Mouse (Mus musculus): ENCODE measurements around the gene Satb2.

The Satb2 gene

GRCm38 (mm10) chr1:56978151-56978700, at the start of gene Satb2:
Satb2 (minus strand) TSS chr1:56978650.
- in situ Hi-C loops (cut with MboI, MseI): no loop called here

GRCm38 (mm10) chr1:57018941-57019340, 40.5 kb upstream of the Satb2 start:
- in situ Hi-C loops (cut with MboI, MseI): no loop called here

- in situ Hi-C loops (cut with MboI, MseI): no loop called here
Measured at GRCm38 (mm10) chr1:57013856-57014255, 35.4 kb upstream of the Satb2 start.

- in situ Hi-C loops (cut with MboI, MseI): no loop called here
Measured at GRCm38 (mm10) chr1:57009171-57009570, 30.7 kb upstream of the Satb2 start.

GRCm38 (mm10) chr1:56995041-56995440, 16.6 kb upstream of the Satb2 start:
- in situ Hi-C loops (cut with MboI, MseI): no loop called here

GRCm38 (mm10) chr1:56992310-56992709, 13.9 kb upstream of the Satb2 start:
- in situ Hi-C loops (cut with MboI, MseI): no loop called here

GRCm38 (mm10) chr1:56991613-56992012, 13.2 kb upstream of the Satb2 start:
- in situ Hi-C loops (cut with MboI, MseI): no loop called here

GRCm38 (mm10) chr1:56984483-56984810, 6.0 kb upstream of the Satb2 start:
- in situ Hi-C loops (cut with MboI, MseI): loop anchor here in 1 of 2 experiments (5.0 to 10.0 kb wide), 2 partner anchors 1092 to 1310 kb away; no protein-coding TSS in a partner anchor

GRCm38 (mm10) chr1:56983771-56984482, 5.5 kb upstream of the Satb2 start:
- in situ Hi-C loops (cut with MboI, MseI): loop anchor here in 1 of 2 experiments (5.0 to 10.0 kb wide), 2 partner anchors 1092 to 1311 kb away; no protein-coding TSS in a partner anchor

- in situ Hi-C loops (cut with MboI, MseI): loop anchor here in 1 of 2 experiments (5.0 to 10.0 kb wide), 2 partner anchors 1091 to 1312 kb away; no protein-coding TSS in a partner anchor
Measured at GRCm38 (mm10) chr1:56983100-56983590, 4.7 kb upstream of the Satb2 start.

- in situ Hi-C loops (cut with MboI, MseI): loop anchor here in 1 of 2 experiments (5.0 to 10.0 kb wide), 2 partner anchors 1090 to 1312 kb away; no protein-coding TSS in a partner anchor
Measured at GRCm38 (mm10) chr1:56982631-56983030, 4.2 kb upstream of the Satb2 start.

- in situ Hi-C loops (cut with MboI, MseI): loop anchor here in 1 of 2 experiments (5.0 to 10.0 kb wide), 2 partner anchors 1090 to 1313 kb away; no protein-coding TSS in a partner anchor
Measured at GRCm38 (mm10) chr1:56981947-56982555, 3.6 kb upstream of the Satb2 start.

- in situ Hi-C loops (cut with MboI, MseI): loop anchor here in 1 of 2 experiments (5.0 to 10.0 kb wide), 2 partner anchors 1089 to 1313 kb away; no protein-coding TSS in a partner anchor
Measured at GRCm38 (mm10) chr1:56981508-56981907, 3.1 kb upstream of the Satb2 start.

- in situ Hi-C loops (cut with MboI, MseI): loop anchor here in 1 of 2 experiments (5.0 to 10.0 kb wide), 2 partner anchors 1088 to 1314 kb away; no protein-coding TSS in a partner anchor
Measured at GRCm38 (mm10) chr1:56980631-56981275, 2.3 kb upstream of the Satb2 start.

GRCm38 (mm10) chr1:56979531-56980395, 1.3 kb upstream of the Satb2 start:
- in situ Hi-C loops (cut with MboI, MseI): loop anchor here in 1 of 2 experiments (5.0 to 10.0 kb wide), 2 partner anchors 1087 to 1315 kb away; no protein-coding TSS in a partner anchor

- in situ Hi-C loops (cut with MboI, MseI): no loop called here
Measured at GRCm38 (mm10) chr1:56977201-56978100, 999 bp downstream of the Satb2 start.

- in situ Hi-C loops (cut with MboI, MseI): no loop called here
Measured at GRCm38 (mm10) chr1:56976825-56977104, 1.7 kb downstream of the Satb2 start.

GRCm38 (mm10) chr1:56976044-56976824, 2.2 kb downstream of the Satb2 start:
- in situ Hi-C loops (cut with MboI, MseI): no loop called here

- in situ Hi-C loops (cut with MboI, MseI): no loop called here
Measured at GRCm38 (mm10) chr1:56975546-56975945, 2.9 kb downstream of the Satb2 start.
